Mouse (Mus musculus): ENCODE data around the gene Map2k2. TPM values are rescaled to one million over a fixed set of nuclear protein-coding genes. Genes with fewer than 3 reads are reported as not detected.
"Not testable (repeated sequence)": the region's sequence is repeated elsewhere in the genome, so short reads cannot be mapped to it uniquely, and the experiment has no call there.

Map2k2 gene
- polyA plus RNA-seq, 1 experiment from 2014 or later, result 206 TPM

- Histone ChIP-seq H3K4me1 (peaks cover 8% of the 10 kb centered on the region), H3K36me3 (replicated peaks) (peaks cover 87% of the 10 kb centered on the region), H3K9me3 (no peaks in the 10 kb centered on the region), H3K4me3 (no peak overlapping the region), H3K27ac (no peak overlapping the region), H3K27me3 (ENCODE audit: poor library complexity, severe bottlenecking) (no peaks in the 10 kb centered on the region)
- no peak for DNase-seq (ENCODE audit: extremely low spot score, low spot score)
- WGBS, result 86% methylated on average over 6 of the region's 6 CpGs
Observed at GRCm38 (mm10) chr10:81154736-81155135, 49.0 kb downstream of the Map2k2 start.

- Histone ChIP-seq H3K27me3 (ENCODE audit: poor library complexity, severe bottlenecking) (no peaks in the 10 kb centered on the region), H3K36me3 (replicated peaks) (peaks cover 86% of the 10 kb centered on the region)
- WGBS, result 91% methylated on average over 8 of the region's 8 CpGs
Observed at GRCm38 (mm10) chr10:81161602-81162317, 56.0 kb downstream of the Map2k2 start.

GRCm38 (mm10) chr10:81162318-81162652 lies 56.6 kb downstream of the Map2k2 start:
- no peak overlapping the region for H3K27ac ChIP-seq
- peaks cover 81% of the 10 kb centered on the region for H3K36me3 ChIP-seq (replicated peaks)
- peaks cover 29% of the 10 kb centered on the region for H3K4me1 ChIP-seq
- H3K9me3 ChIP-seq, result no peaks in the 10 kb centered on the region
- WGBS, result 77% methylated on average over 2 of the region's 2 CpGs
- no peak overlapping the region for H3K4me3 ChIP-seq
- no peak for DNase-seq (ENCODE audit: extremely low spot score, low spot score)
- H3K27me3 ChIP-seq (ENCODE audit: poor library complexity, severe bottlenecking), result no peaks in the 10 kb centered on the region

More at GRCm38 (mm10) chr10:81161602-81162317, 56.0 kb downstream of the Map2k2 start:
- no peak overlapping the region for H3K4me3 ChIP-seq
- peaks cover 25% of the 10 kb centered on the region for H3K4me1 ChIP-seq
- DNase-seq (ENCODE audit: extremely low spot score, low spot score), result no peak
- H3K9me3 ChIP-seq, result no peaks in the 10 kb centered on the region
- no peak overlapping the region for H3K27ac ChIP-seq

- H3K4me1 ChIP-seq, result peaks cover 48% of the 10 kb centered on the region
- H3K4me3 ChIP-seq, result no peak overlapping the region
- no peaks in the 10 kb centered on the region for H3K9me3 ChIP-seq
- no peak for DNase-seq (ENCODE audit: extremely low spot score, low spot score)
- no peak overlapping the region for H3K27ac ChIP-seq
- no peaks in the 10 kb centered on the region for H3K27me3 ChIP-seq (ENCODE audit: poor library complexity, severe bottlenecking)
- WGBS, result 90% methylated on average over 8 of the region's 8 CpGs
- H3K36me3 ChIP-seq (replicated peaks), result peaks cover 54% of the 10 kb centered on the region
Observed at GRCm38 (mm10) chr10:81165118-81165517, 59.4 kb downstream of the Map2k2 start.

GRCm38 (mm10) chr10:81167200-81168086 lies 61.7 kb downstream of the Map2k2 start, which contains the start of gene Pias4:
Gene Pias4 (minus strand): TSS chr10:81167923.
- peak within 1 kb of the TSS; percentile 90 for H3K27ac ChIP-seq
- WGBS, result 1% methylated on average over 64 of the region's 64 CpGs
- H3K4me1 ChIP-seq, result peaks cover 41% of the 10 kb centered on the region
- no peaks in the 10 kb centered on the region for H3K27me3 ChIP-seq (ENCODE audit: poor library complexity, severe bottlenecking)
- H3K36me3 ChIP-seq (replicated peaks), result peaks cover 31% of the 10 kb centered on the region
- no peaks in the 10 kb centered on the region for H3K9me3 ChIP-seq
- peak; percentile 100 for DNase-seq (ENCODE audit: extremely low spot score, low spot score)
- peak within 1 kb of the TSS; percentile 88 for H3K4me3 ChIP-seq

GRCm38 (mm10) chr10:81168087-81168431 lies 62.3 kb downstream of the Map2k2 start:
- H3K4me1 ChIP-seq, result peaks cover 44% of the 10 kb centered on the region
- no peak for DNase-seq (ENCODE audit: extremely low spot score, low spot score)
- no peaks in the 10 kb centered on the region for H3K27me3 ChIP-seq (ENCODE audit: poor library complexity, severe bottlenecking)
- peak overlapping the region; percentile 90 for H3K27ac ChIP-seq
- 6% methylated on average over 5 of the region's 5 CpGs for WGBS
- no peaks in the 10 kb centered on the region for H3K9me3 ChIP-seq
- H3K36me3 ChIP-seq (replicated peaks), result peaks cover 25% of the 10 kb centered on the region
- peak overlapping the region; percentile 88 for H3K4me3 ChIP-seq

- Histone ChIP-seq H3K9me3 (no peaks in the 10 kb centered on the region), H3K4me3 (peak overlapping the region; percentile 88), H3K27ac (peak overlapping the region; percentile 90), H3K4me1 (peaks cover 50% of the 10 kb centered on the region), H3K27me3 (ENCODE audit: poor library complexity, severe bottlenecking) (no peaks in the 10 kb centered on the region), H3K36me3 (replicated peaks) (peaks cover 19% of the 10 kb centered on the region)
- peak; percentile 79 for DNase-seq (ENCODE audit: extremely low spot score, low spot score)
- WGBS, result 5% methylated on average over 29 of the region's 29 CpGs
Observed at GRCm38 (mm10) chr10:81168521-81169244, 63.0 kb downstream of the Map2k2 start.

- Histone ChIP-seq H3K36me3 (replicated peaks) (peaks cover 11% of the 10 kb centered on the region), H3K4me1 (peaks cover 58% of the 10 kb centered on the region), H3K4me3 (peak overlapping the region; percentile 88)
- not testable (repeated sequence) for H3K9me3 ChIP-seq; H3K27me3 ChIP-seq (ENCODE audit: poor library complexity, severe bottlenecking); H3K27ac ChIP-seq; DNase-seq (ENCODE audit: extremely low spot score, low spot score)
- 58% methylated on average over 8 of the region's 14 CpGs for WGBS
Observed at GRCm38 (mm10) chr10:81169411-81169900, 63.7 kb downstream of the Map2k2 start.

- WGBS, result 9% methylated on average over 21 of the region's 21 CpGs
- Histone ChIP-seq H3K27ac (peak overlapping the region; percentile 98), H3K4me3 (peak overlapping the region; percentile 36)
Observed at GRCm38 (mm10) chr10:81173132-81173531, 67.4 kb downstream of the Map2k2 start.

GRCm38 (mm10) chr10:81174617-81175344 lies 69.1 kb downstream of the Map2k2 start:
- H3K36me3 ChIP-seq (replicated peaks), result peaks cover 29% of the 10 kb centered on the region
- peak overlapping the region; percentile 98 for H3K27ac ChIP-seq
- H3K27me3 ChIP-seq (ENCODE audit: poor library complexity, severe bottlenecking), result no peaks in the 10 kb centered on the region
- peaks cover 62% of the 10 kb centered on the region for H3K4me1 ChIP-seq
- peak overlapping the region; percentile 56 for H3K4me3 ChIP-seq
- H3K9me3 ChIP-seq, result no peaks in the 10 kb centered on the region
- peak; percentile 91 for DNase-seq (ENCODE audit: extremely low spot score, low spot score)
- 2% methylated on average over 29 of the region's 29 CpGs for WGBS

More at GRCm38 (mm10) chr10:81173132-81173531, 67.4 kb downstream of the Map2k2 start:
- Histone ChIP-seq H3K4me1 (peaks cover 60% of the 10 kb centered on the region), H3K36me3 (replicated peaks) (peaks cover 12% of the 10 kb centered on the region), H3K9me3 (no peaks in the 10 kb centered on the region), H3K27me3 (ENCODE audit: poor library complexity, severe bottlenecking) (no peaks in the 10 kb centered on the region)
- DNase-seq (ENCODE audit: extremely low spot score, low spot score), result peak; percentile 86

- H3K4me3 ChIP-seq, result peak overlapping the region; percentile 56
- WGBS, result 23% methylated on average over 4 of the region's 4 CpGs
- H3K9me3 ChIP-seq; H3K27me3 ChIP-seq (ENCODE audit: poor library complexity, severe bottlenecking); DNase-seq (ENCODE audit: extremely low spot score, low spot score): not testable (repeated sequence)
- H3K4me1 ChIP-seq, result peaks cover 67% of the 10 kb centered on the region
- peaks cover 34% of the 10 kb centered on the region for H3K36me3 ChIP-seq (replicated peaks)
- H3K27ac ChIP-seq, result peak overlapping the region; percentile 98
Observed at GRCm38 (mm10) chr10:81175345-81175701, 69.6 kb downstream of the Map2k2 start.

GRCm38 (mm10) chr10:81175936-81176465 lies 70.3 kb downstream of the Map2k2 start:
- Histone ChIP-seq H3K27ac (peak overlapping the region; percentile 98), H3K4me3 (peak overlapping the region; percentile 98), H3K27me3 (ENCODE audit: poor library complexity, severe bottlenecking) (no peaks in the 10 kb centered on the region), H3K36me3 (replicated peaks) (peaks cover 41% of the 10 kb centered on the region), H3K9me3 (no peaks in the 10 kb centered on the region), H3K4me1 (peaks cover 74% of the 10 kb centered on the region)
- DNase-seq (ENCODE audit: extremely low spot score, low spot score), result no peak
- 12% methylated on average over 13 of the region's 13 CpGs for WGBS
